Mouse (Mus musculus): ENCODE results near the gene Cnot6l. TPM values are rescaled to one million over a fixed set of nuclear protein-coding genes. Genes with fewer than 3 reads are reported as not detected.
A peak's percentile ranks its signal among the peaks of the same experiment; 100 is the strongest.

The Cnot6l gene
- polyA plus RNA-seq, 1 experiment from 2014 or later = 29.5 TPM

GRCm38 (mm10) chr5:96183987-96184386 is 20.0 kb upstream of the Cnot6l start:
- ATAC-seq = no peak

GRCm38 (mm10) chr5:96183211-96183610 is 19.2 kb upstream of the Cnot6l start:
- 81% methylated on average over 2 of the region's 2 CpGs for WGBS
- H3K4me1 ChIP-seq (ENCODE audit: insufficient read depth, low read depth, low read length) = no peaks in the 10 kb centered on the region
- TF ChIP-seq EP300 (IDR thresholded peaks at IDR 0.05) (no peak), CTCF (IDR thresholded peaks at IDR 0.05) (no peak)

More at GRCm38 (mm10) chr5:96183987-96184386, 20.0 kb upstream of the Cnot6l start:
- Histone ChIP-seq H3K4me1 (ENCODE audit: insufficient read depth, low read depth, low read length) (no peaks in the 10 kb centered on the region), H3K4me2 (replicated peaks; ENCODE audit: low read depth, low read length) (no peak overlapping the region), H3K9ac (replicated peaks; ENCODE audit: low read depth) (no peak overlapping the region), H3K4me3 (ENCODE audit: low read depth, low read length) (no peak overlapping the region), H3K36me3 (ENCODE audit: insufficient read depth, low read length) (no peaks in the 10 kb centered on the region), H3K27me3 (replicated peaks; ENCODE audit: insufficient read depth, low read length) (no peaks in the 10 kb centered on the region), H3K9me3 (ENCODE audit: low read length) (no peaks in the 10 kb centered on the region), H3K27ac (ENCODE audit: low read length) (no peak overlapping the region)
- TF ChIP-seq EP300 (IDR thresholded peaks at IDR 0.05) (no peak), CTCF (IDR thresholded peaks at IDR 0.05) (no peak)
- DNase-seq (ENCODE audit: low spot score) = no peak
- 31% methylated on average over 2 of the region's 2 CpGs for WGBS

GRCm38 (mm10) chr5:96176879-96177358 is 12.9 kb upstream of the Cnot6l start:
- WGBS = 48% methylated on average over 11 of the region's 11 CpGs
- no peak overlapping the region for H3K27ac ChIP-seq (ENCODE audit: low read length)
- H3K9me3 ChIP-seq (ENCODE audit: low read length) = no peaks in the 10 kb centered on the region
- no peaks in the 10 kb centered on the region for H3K27me3 ChIP-seq (replicated peaks; ENCODE audit: insufficient read depth, low read length)
- no peaks in the 10 kb centered on the region for H3K4me1 ChIP-seq (ENCODE audit: insufficient read depth, low read depth, low read length)
- no peak overlapping the region for H3K9ac ChIP-seq (replicated peaks; ENCODE audit: low read depth)
- TF ChIP-seq EP300 (IDR thresholded peaks at IDR 0.05) (no peak), CTCF (IDR thresholded peaks at IDR 0.05) (no peak)
- ATAC-seq (peak; percentile 57), DNase-seq (ENCODE audit: low spot score) (peak; percentile 43)
- H3K4me2 ChIP-seq (replicated peaks; ENCODE audit: low read depth, low read length) = peak overlapping the region; percentile 43
- peak overlapping the region; percentile 23; the same call in 1 of the 2 replicates for H3K4me3 ChIP-seq (ENCODE audit: low read depth, low read length)
- no peaks in the 10 kb centered on the region for H3K36me3 ChIP-seq (ENCODE audit: insufficient read depth, low read length)

More at GRCm38 (mm10) chr5:96183211-96183610, 19.2 kb upstream of the Cnot6l start:
- ATAC-seq (no peak), DNase-seq (ENCODE audit: low spot score) (no peak)
- Histone ChIP-seq H3K9me3 (ENCODE audit: low read length) (no peaks in the 10 kb centered on the region), H3K4me2 (replicated peaks; ENCODE audit: low read depth, low read length) (no peak overlapping the region), H3K4me3 (ENCODE audit: low read depth, low read length) (no peak overlapping the region), H3K27ac (ENCODE audit: low read length) (no peak overlapping the region), H3K36me3 (ENCODE audit: insufficient read depth, low read length) (no peaks in the 10 kb centered on the region), H3K27me3 (replicated peaks; ENCODE audit: insufficient read depth, low read length) (no peaks in the 10 kb centered on the region), H3K9ac (replicated peaks; ENCODE audit: low read depth) (no peak overlapping the region)

- H3K9ac ChIP-seq (replicated peaks; ENCODE audit: low read depth) = no peak overlapping the region
- no peaks in the 10 kb centered on the region for H3K4me1 ChIP-seq (ENCODE audit: insufficient read depth, low read depth, low read length)
- no peaks in the 10 kb centered on the region for H3K9me3 ChIP-seq (ENCODE audit: low read length)
- peak overlapping the region; percentile 23 for H3K4me3 ChIP-seq (ENCODE audit: low read depth, low read length)
- TF ChIP-seq CTCF (IDR thresholded peaks at IDR 0.05) (no peak), EP300 (IDR thresholded peaks at IDR 0.05) (no peak)
- peak overlapping the region; percentile 43 for H3K4me2 ChIP-seq (replicated peaks; ENCODE audit: low read depth, low read length)
- WGBS = 31% methylated on average over 9 of the region's 9 CpGs
- no peaks in the 10 kb centered on the region for H3K36me3 ChIP-seq (ENCODE audit: insufficient read depth, low read length)
- peak; percentile 34 for DNase-seq (ENCODE audit: low spot score)
- no peak overlapping the region for H3K27ac ChIP-seq (ENCODE audit: low read length)
- peak; percentile 47; the same call in 1 of the 2 replicates for ATAC-seq
- H3K27me3 ChIP-seq (replicated peaks; ENCODE audit: insufficient read depth, low read length) = no peaks in the 10 kb centered on the region
Measured at GRCm38 (mm10) chr5:96176121-96176520, 12.2 kb upstream of the Cnot6l start.

GRCm38 (mm10) chr5:96171765-96172164 is 7.8 kb upstream of the Cnot6l start:
- Histone ChIP-seq H3K4me1 (ENCODE audit: insufficient read depth, low read depth, low read length) (no peaks in the 10 kb centered on the region), H3K36me3 (ENCODE audit: insufficient read depth, low read length) (no peaks in the 10 kb centered on the region), H3K9ac (replicated peaks; ENCODE audit: low read depth) (no peak overlapping the region), H3K9me3 (ENCODE audit: low read length) (no peaks in the 10 kb centered on the region), H3K27me3 (replicated peaks; ENCODE audit: insufficient read depth, low read length) (no peaks in the 10 kb centered on the region), H3K4me3 (ENCODE audit: low read depth, low read length) (no peak overlapping the region), H3K4me2 (replicated peaks; ENCODE audit: low read depth, low read length) (no peak overlapping the region), H3K27ac (ENCODE audit: low read length) (no peak overlapping the region)
- WGBS = 93% methylated on average over 4 of the region's 4 CpGs
- ATAC-seq (no peak), DNase-seq (ENCODE audit: low spot score) (no peak)
- no peak for TF ChIP-seq EP300 (IDR thresholded peaks at IDR 0.05)
- TF ChIP-seq CTCF (IDR thresholded peaks at IDR 0.05) = no peak

GRCm38 (mm10) chr5:96170443-96170842 is 6.5 kb upstream of the Cnot6l start:
- Histone ChIP-seq H3K4me1 (ENCODE audit: insufficient read depth, low read depth, low read length) (no peaks in the 10 kb centered on the region), H3K4me3 (ENCODE audit: low read depth, low read length) (no peak overlapping the region), H3K4me2 (replicated peaks; ENCODE audit: low read depth, low read length) (no peak overlapping the region), H3K27ac (ENCODE audit: low read length) (no peak overlapping the region), H3K36me3 (ENCODE audit: insufficient read depth, low read length) (no peaks in the 10 kb centered on the region), H3K27me3 (replicated peaks; ENCODE audit: insufficient read depth, low read length) (no peaks in the 10 kb centered on the region), H3K9me3 (ENCODE audit: low read length) (no peaks in the 10 kb centered on the region), H3K9ac (replicated peaks; ENCODE audit: low read depth) (no peak overlapping the region)
- peak; percentile 50 for ATAC-seq
- no peak for TF ChIP-seq CTCF (IDR thresholded peaks at IDR 0.05)
- TF ChIP-seq EP300 (IDR thresholded peaks at IDR 0.05) = peak; percentile 60
- peak; percentile 40 for DNase-seq (ENCODE audit: low spot score)
- 54% methylated on average over 3 of the region's 3 CpGs for WGBS

GRCm38 (mm10) chr5:96166761-96167160 is 2.8 kb upstream of the Cnot6l start:
- Histone ChIP-seq H3K9me3 (ENCODE audit: low read length) (no peaks in the 10 kb centered on the region), H3K36me3 (ENCODE audit: insufficient read depth, low read length) (no peaks in the 10 kb centered on the region), H3K27me3 (replicated peaks; ENCODE audit: insufficient read depth, low read length) (no peaks in the 10 kb centered on the region), H3K4me1 (ENCODE audit: insufficient read depth, low read depth, low read length) (no peaks in the 10 kb centered on the region), H3K4me3 (ENCODE audit: low read depth, low read length) (no peak overlapping the region), H3K27ac (ENCODE audit: low read length) (no peak overlapping the region), H3K4me2 (replicated peaks; ENCODE audit: low read depth, low read length) (no peak overlapping the region), H3K9ac (replicated peaks; ENCODE audit: low read depth) (no peak overlapping the region)
- ATAC-seq (no peak), DNase-seq (ENCODE audit: low spot score) (no peak)
- TF ChIP-seq CTCF (IDR thresholded peaks at IDR 0.05) (no peak), EP300 (IDR thresholded peaks at IDR 0.05) (no peak)
- WGBS = 76% methylated on average over 2 of the region's 2 CpGs

Data from lung, postnatal 0 days (tissue).